Mouse (Mus musculus) intestine, embryonic 15.5 days (tissue): ENCODE data around the gene Pola2. TPM values are rescaled to one million over a fixed set of nuclear protein-coding genes. Genes with fewer than 3 reads are reported as not detected.

Experiments
- ATAC-seq: fragments of 200-750 bp; cut with Nextera tagmentation; 2 replicates; pipeline ENCODE4 v1.8.0; 2017; ENCODE audit warnings: moderate TSS enrichment, moderate library complexity
- H3K27ac ChIP-seq: fragments of 300-500 bp; sonication (generic); 2 replicates; pipeline ENCODE4 v1.5.1; 2015; ENCODE audit warnings: mild to moderate bottlenecking, inconsistent platforms
- H3K27me3 ChIP-seq: fragments of 300-500 bp; sonication (generic); replicated peaks from 2 replicates; pipeline ENCODE4 v1.6.1; 2015; ENCODE audit warnings: inconsistent platforms
- H3K36me3 ChIP-seq: fragments of 300-500 bp; sonication (generic); 2 replicates; pipeline ENCODE4 v1.6.1; 2015; ENCODE audit warnings: inconsistent platforms
- H3K4me1 ChIP-seq: fragments of 300-500 bp; sonication (generic); replicated peaks from 2 replicates; pipeline ENCODE4 v1.6.1; 2015; ENCODE audit warnings: inconsistent platforms
- H3K4me2 ChIP-seq: fragments of 300-500 bp; sonication (generic); replicated peaks from 2 replicates; pipeline ENCODE4 v1.6.1; 2015; ENCODE audit warnings: mild to moderate bottlenecking, inconsistent platforms
- H3K4me3 ChIP-seq: fragments of 300-500 bp; sonication (generic); replicated peaks from 2 replicates; pipeline ENCODE4 v1.5.1; 2015; ENCODE audit warnings: inconsistent platforms
- H3K9ac ChIP-seq: fragments of 300-500 bp; sonication (generic); 2 replicates; pipeline ENCODE4 v1.6.1; 2015; ENCODE audit warnings: inconsistent platforms
- H3K9me3 ChIP-seq: fragments of 300-500 bp; sonication (generic); 2 replicates; pipeline ENCODE4 v1.6.1; 2016; ENCODE audit warnings: inconsistent platforms
- WGBS: fragments of 180-500 bp; shearing (Covaris S2); methylation state at CpG from one replicate; pipeline ENCODE4 v1.1.7; 2015; 5-methylcytosine and 5-hydroxymethylcytosine counted together
- polyA plus RNA-seq: library from polyadenylated mRNA; unstranded; fragments of >200 nt; fragmentation: Nextera tagmentation; extraction: Ambion mirVana; gene quantifications from 2 replicates; pipeline ENCODE4 v1.2.1, GENCODE M21; 2015

The Pola2 gene
- polyA plus RNA-seq, 1 experiment from 2014 or later = 64.0 TPM

- no peaks in the 10 kb centered on the region for H3K27me3 ChIP-seq
- WGBS = 46% methylated on average over 14 of the region's 14 CpGs
- ATAC-seq = peak; percentile 56
- peak overlapping the region; percentile 4; the same call in 1 of the 2 replicates for H3K4me2 ChIP-seq
- H3K36me3 ChIP-seq = no peaks in the 10 kb centered on the region
- H3K9me3 ChIP-seq = no peaks in the 10 kb centered on the region
- H3K4me3 ChIP-seq = no peak overlapping the region
- peaks cover 38% of the 10 kb centered on the region for H3K4me1 ChIP-seq
- no peak overlapping the region for H3K9ac ChIP-seq
- H3K27ac ChIP-seq = peak overlapping the region; percentile 57
Observed at GRCm38 (mm10) chr19:5929634-5930596, 34.1 kb downstream of the Pola2 start.

- H3K9ac ChIP-seq = no peak overlapping the region
- WGBS = 35% methylated on average over 3 of the region's 3 CpGs
- ATAC-seq = no peak
- H3K4me3 ChIP-seq = no peak overlapping the region
- H3K4me1 ChIP-seq = peaks cover 36% of the 10 kb centered on the region
- H3K36me3 ChIP-seq = no peaks in the 10 kb centered on the region
- H3K4me2 ChIP-seq = no peak overlapping the region
- no peaks in the 10 kb centered on the region for H3K9me3 ChIP-seq
- H3K27me3 ChIP-seq = no peaks in the 10 kb centered on the region
- no peak overlapping the region for H3K27ac ChIP-seq
Observed at GRCm38 (mm10) chr19:5928546-5928945, 35.5 kb downstream of the Pola2 start.

- WGBS = 62% methylated on average over 6 of the region's 6 CpGs
- no peaks in the 10 kb centered on the region for H3K36me3 ChIP-seq
Observed at GRCm38 (mm10) chr19:5928104-5928503, 35.9 kb downstream of the Pola2 start.

GRCm38 (mm10) chr19:5927532-5927931 lies 36.5 kb downstream of the Pola2 start:
- Histone ChIP-seq H3K4me2 (no peak overlapping the region), H3K27ac (no peak overlapping the region), H3K27me3 (no peaks in the 10 kb centered on the region), H3K9me3 (no peaks in the 10 kb centered on the region), H3K4me1 (peaks cover 41% of the 10 kb centered on the region), H3K4me3 (no peak overlapping the region), H3K9ac (no peak overlapping the region), H3K36me3 (no peaks in the 10 kb centered on the region)
- WGBS = 76% methylated on average over 8 of the region's 8 CpGs
- no peak for ATAC-seq

More at GRCm38 (mm10) chr19:5928104-5928503, 35.9 kb downstream of the Pola2 start:
- no peak for ATAC-seq
- no peak overlapping the region for H3K9ac ChIP-seq
- no peaks in the 10 kb centered on the region for H3K9me3 ChIP-seq
- no peak overlapping the region for H3K27ac ChIP-seq
- H3K27me3 ChIP-seq = no peaks in the 10 kb centered on the region
- no peak overlapping the region for H3K4me2 ChIP-seq
- peaks cover 38% of the 10 kb centered on the region for H3K4me1 ChIP-seq
- H3K4me3 ChIP-seq = no peak overlapping the region

GRCm38 (mm10) chr19:5927026-5927425 lies 37.0 kb downstream of the Pola2 start:
- 73% methylated on average over 11 of the region's 11 CpGs for WGBS
- Histone ChIP-seq H3K4me1 (peaks cover 46% of the 10 kb centered on the region), H3K4me2 (no peak overlapping the region), H3K27ac (no peak overlapping the region), H3K9me3 (no peaks in the 10 kb centered on the region), H3K27me3 (no peaks in the 10 kb centered on the region), H3K4me3 (no peak overlapping the region), H3K9ac (no peak overlapping the region), H3K36me3 (no peaks in the 10 kb centered on the region)
- ATAC-seq = no peak

GRCm38 (mm10) chr19:5925311-5925855 lies 38.6 kb downstream of the Pola2 start:
- peak overlapping the region; percentile 89 for H3K4me2 ChIP-seq
- H3K4me3 ChIP-seq = peak overlapping the region; percentile 51
- no peaks in the 10 kb centered on the region for H3K36me3 ChIP-seq
- WGBS = 27% methylated on average over 11 of the region's 11 CpGs
- no peaks in the 10 kb centered on the region for H3K27me3 ChIP-seq
- peak overlapping the region; percentile 92; the same call in 1 of the 2 replicates for H3K27ac ChIP-seq
- ATAC-seq = no peak
- H3K9me3 ChIP-seq = no peaks in the 10 kb centered on the region
- 0 out of 2 replicates have a peak overlapping the region, but pooled peaks have one; percentile 15 for H3K9ac ChIP-seq
- H3K4me1 ChIP-seq = peaks cover 46% of the 10 kb centered on the region

- peak; percentile 94 for ATAC-seq
Observed at GRCm38 (mm10) chr19:5924713-5925093, 39.3 kb downstream of the Pola2 start, which contains the start of gene Cdc42ep2. Cdc42ep2 (minus strand) TSS chr19:5924816.

GRCm38 (mm10) chr19:5923990-5924712 lies 39.9 kb downstream of the Pola2 start:
- WGBS = under 1% methylated on average over 38 of the region's 38 CpGs
- Histone ChIP-seq H3K9me3 (no peaks in the 10 kb centered on the region), H3K9ac (peak overlapping the region; percentile 51), H3K36me3 (no peaks in the 10 kb centered on the region), H3K4me3 (peak overlapping the region; percentile 51), H3K27ac (peak overlapping the region; percentile 92), H3K4me2 (peak overlapping the region; percentile 89), H3K27me3 (no peaks in the 10 kb centered on the region), H3K4me1 (peaks cover 34% of the 10 kb centered on the region)
- ATAC-seq = peak; percentile 83

More at GRCm38 (mm10) chr19:5924713-5925093, 39.3 kb downstream of the Pola2 start, which contains the start of gene Cdc42ep2:
- peak within 1 kb of the TSS; percentile 92 for H3K27ac ChIP-seq
- H3K27me3 ChIP-seq = no peaks in the 10 kb centered on the region
- H3K9ac ChIP-seq = peak within 1 kb of the TSS; percentile 51
- H3K4me1 ChIP-seq = peaks cover 39% of the 10 kb centered on the region
- peak within 1 kb of the TSS; percentile 89 for H3K4me2 ChIP-seq
- 0% methylated on average over 18 of the region's 18 CpGs for WGBS
- H3K36me3 ChIP-seq = no peaks in the 10 kb centered on the region
- H3K9me3 ChIP-seq = no peaks in the 10 kb centered on the region
- H3K4me3 ChIP-seq = peak within 1 kb of the TSS; percentile 51

GRCm38 (mm10) chr19:5922963-5923362 lies 41.0 kb downstream of the Pola2 start:
- Histone ChIP-seq H3K4me2 (peak overlapping the region; percentile 48), H3K36me3 (peaks cover 3% of the 10 kb centered on the region; the same call in 1 of the 2 replicates), H3K4me1 (peaks cover 24% of the 10 kb centered on the region), H3K4me3 (no peak overlapping the region), H3K27ac (no peak overlapping the region), H3K27me3 (no peaks in the 10 kb centered on the region), H3K9me3 (no peaks in the 10 kb centered on the region), H3K9ac (no peak overlapping the region)
- 88% methylated on average over 3 of the region's 3 CpGs for WGBS
- ATAC-seq = no peak

- peak overlapping the region; percentile 48 for H3K4me2 ChIP-seq
- H3K27ac ChIP-seq = no peak overlapping the region
- ATAC-seq = no peak
- peaks cover 9% of the 10 kb centered on the region; the same call in 1 of the 2 replicates for H3K36me3 ChIP-seq
- H3K9ac ChIP-seq = 0 out of 2 replicates have a peak overlapping the region, but pooled peaks have one; percentile 45
- 68% methylated on average over 15 of the region's 15 CpGs for WGBS
- H3K4me3 ChIP-seq = no peak overlapping the region; the same call in 1 of the 2 replicates
- H3K4me1 ChIP-seq = peaks cover 24% of the 10 kb centered on the region
- no peaks in the 10 kb centered on the region for H3K27me3 ChIP-seq
- no peaks in the 10 kb centered on the region for H3K9me3 ChIP-seq
Observed at GRCm38 (mm10) chr19:5922119-5922942, 41.7 kb downstream of the Pola2 start.

GRCm38 (mm10) chr19:5921715-5922114 lies 42.3 kb downstream of the Pola2 start:
- Histone ChIP-seq H3K9me3 (no peaks in the 10 kb centered on the region), H3K27ac (no peak overlapping the region), H3K4me2 (peak overlapping the region; percentile 48), H3K36me3 (peaks cover 14% of the 10 kb centered on the region; the same call in 1 of the 2 replicates), H3K4me1 (peaks cover 24% of the 10 kb centered on the region), H3K4me3 (no peak overlapping the region; the same call in 1 of the 2 replicates), H3K9ac (peak overlapping the region; percentile 45; the same call in 1 of the 2 replicates), H3K27me3 (no peaks in the 10 kb centered on the region)
- ATAC-seq = no peak
- WGBS = 19% methylated on average over 9 of the region's 9 CpGs
